Mouse (Mus musculus) spleen, adult 2 months (tissue): ENCODE results near the gene Arg1. TPM values are rescaled to one million over a fixed set of nuclear protein-coding genes. Genes with fewer than 3 reads are reported as not detected.
A peak's percentile ranks its signal among the peaks of the same experiment; 100 is the strongest.

Experiments
- DNase-seq, 2 experiments: peaks; one replicate each; pipeline versions ENCODE4 v3.0.0 to v3.0.0-alpha.2; 2012 to 2021; ENCODE audit warnings: low spot score in 2 of 2, low read depth in 1 of 2
- H3K27ac ChIP-seq: fragments of 200-500 bp; 2 replicates; pipeline ENCODE4 v1.5.1; 2012; ENCODE audit warnings: low read length, inconsistent platforms; ENCODE audit not compliant: insufficient read depth
- H3K27me3 ChIP-seq: fragments of 200-500 bp; 2 replicates; pipeline ENCODE4 v1.6.1; 2012; ENCODE audit warnings: mild to moderate bottlenecking, moderate library complexity, low read length, inconsistent platforms; ENCODE audit not compliant: control insufficient read depth, insufficient read depth
- H3K36me3 ChIP-seq: fragments of 200-500 bp; 2 replicates; pipeline ENCODE4 v1.6.1; 2012; ENCODE audit warnings: mild to moderate bottlenecking, low read length, inconsistent platforms; ENCODE audit not compliant: control insufficient read depth, insufficient read depth
- H3K4me1 ChIP-seq: fragments of 200-500 bp; 2 replicates; pipeline ENCODE4 v1.6.1; 2011; ENCODE audit warnings: inconsistent platforms; ENCODE audit not compliant: control insufficient read depth, insufficient read depth, insufficient read length
- H3K4me3 ChIP-seq: fragments of 200-500 bp; 2 replicates; pipeline ENCODE4 v1.5.1; 2011; ENCODE audit warnings: mild to moderate bottlenecking, inconsistent platforms; ENCODE audit not compliant: insufficient read depth, insufficient read length; ENCODE audit errors: extremely low read depth
- CTCF ChIP-seq: fragments of 200-500 bp; IDR thresholded peaks from 2 replicates; pipeline ENCODE4 v1.5.1; 2011; ENCODE audit warnings: mild to moderate bottlenecking, inconsistent platforms; ENCODE audit not compliant: insufficient read depth, insufficient read length, insufficient replicate concordance; ENCODE audit errors: extremely low read depth
- POLR2A ChIP-seq: fragments of 200-500 bp; IDR thresholded peaks from 2 replicates; pipeline ENCODE4 v1.6.1; 2011; ENCODE audit warnings: low read depth, low read length, inconsistent platforms
- WGBS: fragments of 180-500 bp; shearing (Covaris S2); methylation state at CpG from one replicate; pipeline ENCODE4 v1.1.7; 2018; 5-methylcytosine and 5-hydroxymethylcytosine counted together
- polyA plus RNA-seq: library from polyadenylated mRNA; depleted of rRNA; stranded (reverse); fragments of >200 nt; gene quantifications from 2 replicates; pipeline ENCODE4 v1.2.3, GENCODE M21; 2012

Gene Arg1
- polyA plus RNA-seq, 1 experiment: not detected

- no peaks in the 10 kb centered on the region for H3K36me3 ChIP-seq
- 66% methylated on average over 4 of the region's 4 CpGs for WGBS
- TF ChIP-seq POLR2A (no peak), CTCF (no peak)
- H3K27ac ChIP-seq: no peak overlapping the region
- DNase-seq: no peak
- no peaks in the 10 kb centered on the region for H3K27me3 ChIP-seq
- no peak overlapping the region for H3K4me3 ChIP-seq
- no peaks in the 10 kb centered on the region for H3K4me1 ChIP-seq
These were observed 22.9 kb upstream of the Arg1 start for GRCm38 (mm10) chr10:24950223-24950622.

- TF ChIP-seq CTCF: no peak
- no peak for TF ChIP-seq POLR2A
- DNase-seq: no peak
- no peaks in the 10 kb centered on the region; the same call in 1 of the 2 replicates for H3K4me1 ChIP-seq
- H3K36me3 ChIP-seq: no peaks in the 10 kb centered on the region
- no peaks in the 10 kb centered on the region for H3K27me3 ChIP-seq
- WGBS: 89% methylated on average over 8 of the region's 8 CpGs
- no peak overlapping the region for H3K4me3 ChIP-seq
- H3K27ac ChIP-seq: no peak overlapping the region
These were observed 21.0 kb upstream of the Arg1 start for GRCm38 (mm10) chr10:24948278-24948677.

GRCm38 (mm10) chr10:24947871-24948270, 20.6 kb upstream of the Arg1 start:
- TF ChIP-seq POLR2A (no peak), CTCF (no peak)
- H3K36me3 ChIP-seq: no peaks in the 10 kb centered on the region
- no peak for DNase-seq
- WGBS: 73% methylated on average over 3 of the region's 3 CpGs
- H3K4me3 ChIP-seq: no peak overlapping the region
- no peaks in the 10 kb centered on the region; the same call in 1 of the 2 replicates for H3K4me1 ChIP-seq
- H3K27ac ChIP-seq: no peak overlapping the region
- no peaks in the 10 kb centered on the region for H3K27me3 ChIP-seq

GRCm38 (mm10) chr10:24930143-24930542, 2.9 kb upstream of the Arg1 start:
- TF ChIP-seq POLR2A (no peak), CTCF (no peak)
- no peak overlapping the region for H3K27ac ChIP-seq
- 67% methylated on average over 6 of the region's 6 CpGs for WGBS
- DNase-seq: no peak
- no peaks in the 10 kb centered on the region for H3K27me3 ChIP-seq
- no peaks in the 10 kb centered on the region for H3K36me3 ChIP-seq
- no peak overlapping the region for H3K4me3 ChIP-seq
- peaks cover 5% of the 10 kb centered on the region; the same call in 1 of the 2 replicates for H3K4me1 ChIP-seq

- peaks cover 5% of the 10 kb centered on the region; the same call in 1 of the 2 replicates for H3K4me1 ChIP-seq
- H3K27ac ChIP-seq: no peak overlapping the region; the same call in 1 of the 2 replicates
- TF ChIP-seq CTCF: no peak
- no peak for TF ChIP-seq POLR2A
- WGBS: 10% methylated on average over 12 of the region's 12 CpGs
- H3K27me3 ChIP-seq: no peaks in the 10 kb centered on the region
- no peak for DNase-seq
- H3K4me3 ChIP-seq: peak overlapping the region; percentile 41; the same call in 1 of the 2 replicates
- H3K36me3 ChIP-seq: no peaks in the 10 kb centered on the region
These were observed 788 bp upstream of the Arg1 start for GRCm38 (mm10) chr10:24928072-24928471.

- WGBS: 91% methylated on average over 10 of the region's 10 CpGs
- H3K4me3 ChIP-seq: no peak overlapping the region
These were observed 904 bp downstream of the Arg1 start for GRCm38 (mm10) chr10:24926380-24926779.

GRCm38 (mm10) chr10:24924296-24924695, 3.0 kb downstream of the Arg1 start:
- DNase-seq: no peak
- Histone ChIP-seq H3K27ac (no peak overlapping the region), H3K4me1 (peaks cover 5% of the 10 kb centered on the region; the same call in 1 of the 2 replicates), H3K36me3 (no peaks in the 10 kb centered on the region), H3K4me3 (no peak overlapping the region), H3K27me3 (no peaks in the 10 kb centered on the region)
- TF ChIP-seq CTCF: no peak
- no peak for TF ChIP-seq POLR2A
- 85% methylated on average over 3 of the region's 3 CpGs for WGBS

More at GRCm38 (mm10) chr10:24926380-24926779, 904 bp downstream of the Arg1 start:
- H3K4me1 ChIP-seq: peaks cover 5% of the 10 kb centered on the region; the same call in 1 of the 2 replicates
- TF ChIP-seq POLR2A (no peak), CTCF (no peak)
- H3K36me3 ChIP-seq: no peaks in the 10 kb centered on the region
- no peaks in the 10 kb centered on the region for H3K27me3 ChIP-seq
- no peak overlapping the region for H3K27ac ChIP-seq
- no peak for DNase-seq
